Mouse (Mus musculus): ENCODE measurements at regions not wholly inside any gene's neighbourhood (a gene's known extent, or its start where the extent isn't known, plus 50 kb on each side); places are given as distances from the start of the nearest gene placed in this dataset.

DNA sequence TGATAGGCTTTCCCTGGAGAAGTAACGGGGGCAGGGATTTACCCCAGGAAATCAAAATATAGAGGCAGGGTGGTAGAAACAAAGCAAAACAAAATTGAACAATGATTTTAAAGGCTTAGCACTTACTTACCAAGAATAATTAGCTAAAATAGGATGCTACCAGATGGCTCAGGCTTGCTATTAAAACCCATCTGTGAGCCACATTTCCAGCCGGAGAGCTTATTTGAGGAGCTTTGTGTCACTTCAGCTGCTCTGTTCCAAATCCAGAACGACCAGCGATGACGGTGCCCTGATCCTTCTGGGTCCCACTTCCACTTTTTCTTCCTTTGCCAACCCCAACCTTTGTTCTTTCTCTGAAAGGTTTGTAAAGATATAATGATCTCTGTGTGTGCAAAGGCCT, 65.2 kb upstream of the Pthlh start:
- Histone ChIP-seq H3K36me3 (ENCODE audit: control insufficient read depth, insufficient read depth, low read length) (no peaks in the 10 kb centered on the region), H3K4me2 (ENCODE audit: low read depth, low read length, severe bottlenecking) (no peak overlapping the region), H3K9me3 (ENCODE audit: control insufficient read depth, low read length) (no peaks in the 10 kb centered on the region), H3K4me1 (replicated peaks; ENCODE audit: control insufficient read depth, insufficient read depth, low read length) (no peaks in the 10 kb centered on the region), H3K27ac (ENCODE audit: low read depth, low read length) (no peak overlapping the region), H3K27me3 (ENCODE audit: control insufficient read depth, insufficient read depth, low read length) (no peaks in the 10 kb centered on the region), H3K4me3 (ENCODE audit: low read depth, low read length) (no peak overlapping the region), H3K9ac (ENCODE audit: low read length) (no peak overlapping the region)
- no peak for DNase-seq (ENCODE audit: low spot score)
- 79% methylated on average over 5 of the region's 5 CpGs for WGBS
- ATAC-seq (replicated peaks; ENCODE audit: low FRiP score): no peak

DNA sequence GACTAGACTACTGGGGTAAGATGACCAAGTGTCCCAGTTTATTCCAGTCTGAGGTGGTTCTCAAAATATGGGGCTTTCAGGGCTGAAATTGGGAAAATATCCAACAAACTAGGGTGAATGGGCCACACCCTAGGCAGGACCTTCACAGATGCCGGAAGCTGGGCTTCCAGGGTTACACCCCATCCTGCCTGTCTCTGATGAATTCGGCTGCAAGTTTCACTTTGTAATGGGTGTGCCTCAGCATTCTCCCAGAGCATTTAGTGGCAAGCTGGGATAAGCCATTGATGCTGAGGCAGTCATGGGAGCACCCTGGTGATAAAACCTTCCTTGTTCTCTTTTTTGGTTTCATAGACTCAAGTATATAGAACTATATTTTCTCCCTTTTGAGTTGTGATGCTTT, 60.4 kb upstream of the Pthlh start:
- no peak overlapping the region for H3K9ac ChIP-seq (ENCODE audit: low read length)
- H3K27ac ChIP-seq (ENCODE audit: low read depth, low read length): no peak overlapping the region
- no peaks in the 10 kb centered on the region for H3K36me3 ChIP-seq (ENCODE audit: control insufficient read depth, insufficient read depth, low read length)
- ATAC-seq (replicated peaks; ENCODE audit: low FRiP score) (no peak), DNase-seq (ENCODE audit: low spot score) (no peak)
- no peaks in the 10 kb centered on the region for H3K4me1 ChIP-seq (replicated peaks; ENCODE audit: control insufficient read depth, insufficient read depth, low read length)
- no peak overlapping the region for H3K4me3 ChIP-seq (ENCODE audit: low read depth, low read length)
- H3K27me3 ChIP-seq (ENCODE audit: control insufficient read depth, insufficient read depth, low read length): no peaks in the 10 kb centered on the region
- no peak overlapping the region for H3K4me2 ChIP-seq (ENCODE audit: low read depth, low read length, severe bottlenecking)
- 92% methylated on average over 2 of the region's 2 CpGs for WGBS
- H3K9me3 ChIP-seq (ENCODE audit: control insufficient read depth, low read length): no peaks in the 10 kb centered on the region

DNA sequence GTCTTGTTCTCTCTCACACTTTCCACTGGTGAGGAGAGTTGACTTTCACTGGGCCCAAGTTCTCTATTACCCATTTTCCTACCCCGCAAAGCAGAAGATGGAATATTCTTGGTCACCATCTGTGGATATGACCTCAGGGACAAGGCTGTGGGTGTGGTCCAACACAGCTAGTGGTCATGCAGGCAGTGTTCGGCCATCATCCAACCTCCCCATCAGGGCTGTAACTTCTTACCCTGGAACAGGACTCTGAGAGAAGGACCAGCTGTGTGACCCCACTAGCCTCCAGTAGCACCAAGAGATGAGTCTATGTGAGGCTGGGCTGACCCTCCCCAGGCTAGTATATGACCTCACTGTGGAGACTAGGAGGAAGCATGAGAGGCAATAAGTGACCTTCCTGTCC, 54.1 kb upstream of the Pthlh start:
- Histone ChIP-seq H3K36me3 (ENCODE audit: control insufficient read depth, insufficient read depth, low read length) (no peaks in the 10 kb centered on the region), H3K9me3 (ENCODE audit: control insufficient read depth, low read length) (no peaks in the 10 kb centered on the region), H3K9ac (ENCODE audit: low read length) (no peak overlapping the region), H3K27ac (ENCODE audit: low read depth, low read length) (no peak overlapping the region), H3K4me3 (ENCODE audit: low read depth, low read length) (no peak overlapping the region), H3K27me3 (ENCODE audit: control insufficient read depth, insufficient read depth, low read length) (no peaks in the 10 kb centered on the region), H3K4me2 (ENCODE audit: low read depth, low read length, severe bottlenecking) (no peak overlapping the region), H3K4me1 (replicated peaks; ENCODE audit: control insufficient read depth, insufficient read depth, low read length) (no peaks in the 10 kb centered on the region)
- ATAC-seq (replicated peaks; ENCODE audit: low FRiP score): no peak
- 92% methylated on average over 2 of the region's 2 CpGs for WGBS
- DNase-seq (ENCODE audit: low spot score): no peak

DNA sequence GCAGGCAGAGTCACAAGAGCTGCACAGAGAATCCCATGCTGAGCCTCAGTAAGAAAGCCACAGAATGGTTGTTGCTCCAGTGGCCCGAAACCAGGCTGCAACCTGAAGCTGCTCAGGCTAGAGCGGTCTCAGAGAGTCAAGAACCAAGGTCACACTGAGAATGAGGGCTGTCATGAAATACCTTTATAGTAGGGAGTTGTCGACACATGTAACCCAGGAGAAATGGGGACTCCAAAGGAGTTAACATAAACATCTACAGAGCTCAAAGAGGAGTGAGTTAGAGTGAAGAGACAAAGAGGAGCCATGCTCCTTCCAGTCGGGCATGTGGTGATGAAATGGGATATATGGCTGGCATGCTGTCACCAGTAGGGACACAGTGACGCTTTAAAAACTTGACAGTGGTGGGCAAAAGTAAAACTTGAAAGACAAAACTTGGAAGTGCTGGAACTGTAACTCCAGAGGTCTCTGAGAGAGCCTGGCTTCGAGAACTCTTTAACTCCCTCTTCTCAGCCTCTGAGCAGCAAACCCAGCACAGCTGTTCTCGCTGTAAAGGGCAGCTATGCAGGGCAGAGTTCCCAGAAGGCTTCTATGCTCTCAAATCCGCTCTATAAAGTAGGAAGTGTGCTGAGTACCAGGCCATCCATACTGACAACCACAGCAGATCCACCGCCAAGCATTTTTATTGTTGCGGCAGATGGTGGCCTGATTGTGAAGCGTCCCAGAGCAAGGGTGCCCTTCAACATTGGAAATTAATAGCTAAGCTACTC, 52.9 kb upstream of the Pthlh start:
- DNase-seq (ENCODE audit: low spot score): no peak
- whole genome bisulfite sequencing: 87% methylated on average over 11 of the region's 11 CpGs
- no peak overlapping the region for H3K9ac ChIP-seq (ENCODE audit: low read length)

DNA sequence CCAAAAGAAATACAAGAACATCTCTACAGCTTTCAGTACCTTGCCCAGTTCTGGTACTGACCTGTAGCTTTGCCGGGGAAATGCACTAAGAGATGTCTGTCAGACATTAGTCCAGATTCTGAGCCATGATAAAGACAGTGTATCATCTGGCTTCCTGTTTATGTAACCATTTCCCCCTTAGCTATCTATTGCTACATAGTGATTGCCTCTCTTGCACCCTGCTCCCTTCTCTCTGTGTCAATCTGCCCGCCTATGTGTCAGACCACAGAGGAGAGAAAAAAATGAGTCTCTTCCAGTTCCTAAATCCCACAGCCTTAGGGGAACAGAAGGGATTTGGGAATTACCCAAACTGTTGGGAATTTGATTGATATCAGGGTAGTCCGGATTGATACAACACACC, 52.2 kb upstream of the Pthlh start:
- 80% methylated on average over 3 of the region's 3 CpGs for WGBS
- no peaks in the 10 kb centered on the region for H3K4me1 ChIP-seq (replicated peaks; ENCODE audit: control insufficient read depth, insufficient read depth, low read length)
- no peaks in the 10 kb centered on the region for H3K36me3 ChIP-seq (ENCODE audit: control insufficient read depth, insufficient read depth, low read length)
- H3K4me3 ChIP-seq (ENCODE audit: low read depth, low read length): no peak overlapping the region
- no peaks in the 10 kb centered on the region for H3K9me3 ChIP-seq (ENCODE audit: control insufficient read depth, low read length)
- H3K9ac ChIP-seq (ENCODE audit: low read length): no peak overlapping the region
- no peaks in the 10 kb centered on the region for H3K27me3 ChIP-seq (ENCODE audit: control insufficient read depth, insufficient read depth, low read length)
- DNase-seq (ENCODE audit: low spot score) (no peak), ATAC-seq (replicated peaks; ENCODE audit: low FRiP score) (no peak)
- H3K4me2 ChIP-seq (ENCODE audit: low read depth, low read length, severe bottlenecking): no peak overlapping the region
- no peak overlapping the region for H3K27ac ChIP-seq (ENCODE audit: low read depth, low read length)

More for the DNA sequence above, 52.9 kb upstream of the Pthlh start:
- Histone ChIP-seq H3K27ac (ENCODE audit: low read depth, low read length) (no peak overlapping the region), H3K4me2 (ENCODE audit: low read depth, low read length, severe bottlenecking) (no peak overlapping the region), H3K4me1 (replicated peaks; ENCODE audit: control insufficient read depth, insufficient read depth, low read length) (no peaks in the 10 kb centered on the region), H3K9me3 (ENCODE audit: control insufficient read depth, low read length) (no peaks in the 10 kb centered on the region), H3K36me3 (ENCODE audit: control insufficient read depth, insufficient read depth, low read length) (no peaks in the 10 kb centered on the region), H3K4me3 (ENCODE audit: low read depth, low read length) (no peak overlapping the region), H3K27me3 (ENCODE audit: control insufficient read depth, insufficient read depth, low read length) (no peaks in the 10 kb centered on the region)
- ATAC-seq (replicated peaks; ENCODE audit: low FRiP score): no peak

DNA sequence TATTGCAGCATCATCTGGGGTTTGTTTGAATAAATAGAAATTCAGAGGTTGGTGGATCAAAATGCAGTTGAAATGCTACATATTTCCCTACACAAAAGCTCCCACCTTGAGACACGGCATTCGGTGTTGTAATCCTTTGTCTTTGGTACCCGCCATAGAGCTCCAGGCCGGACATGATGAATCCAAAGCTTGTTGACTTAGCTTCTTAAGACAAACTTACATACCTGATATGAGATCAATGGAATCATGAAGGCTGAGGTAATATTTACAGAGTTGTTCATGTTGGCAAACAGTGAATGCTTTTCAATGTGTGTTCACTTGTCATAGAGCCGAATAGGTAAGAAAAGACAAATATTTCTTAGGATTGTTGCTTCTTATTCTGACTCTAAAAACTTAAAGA, 51.2 kb upstream of the Pthlh start:
- DNase-seq (ENCODE audit: low spot score): no peak
- Histone ChIP-seq H3K4me2 (ENCODE audit: low read depth, low read length, severe bottlenecking) (no peak overlapping the region), H3K36me3 (ENCODE audit: control insufficient read depth, insufficient read depth, low read length) (no peaks in the 10 kb centered on the region), H3K4me3 (ENCODE audit: low read depth, low read length) (no peak overlapping the region), H3K4me1 (replicated peaks; ENCODE audit: control insufficient read depth, insufficient read depth, low read length) (no peaks in the 10 kb centered on the region), H3K27me3 (ENCODE audit: control insufficient read depth, insufficient read depth, low read length) (no peaks in the 10 kb centered on the region), H3K27ac (ENCODE audit: low read depth, low read length) (no peak overlapping the region), H3K9me3 (ENCODE audit: control insufficient read depth, low read length) (no peaks in the 10 kb centered on the region), H3K9ac (ENCODE audit: low read length) (no peak overlapping the region)
- 92% methylated on average over 5 of the region's 5 CpGs for WGBS
- no peak for ATAC-seq (replicated peaks; ENCODE audit: low FRiP score)
